Mouse (Mus musculus) stomach, postnatal 0 days (tissue): ENCODE data around the gene Ephb6.
A peak's percentile ranks its signal among the peaks of the same experiment; 100 is the strongest.

ENCODE experiments used
- CTCF ChIP-seq: IDR thresholded peaks from 2 replicates; pipeline ENCODE4 v1.5.1; 2016; ENCODE audit warnings: antibody characterized with exemption, low read depth, mild to moderate bottlenecking, moderate library complexity
- EP300 ChIP-seq: optimal IDR thresholded peaks from 2 replicates; pipeline ENCODE3; 2016; ENCODE audit warnings: antibody characterized with exemption

DNA sequence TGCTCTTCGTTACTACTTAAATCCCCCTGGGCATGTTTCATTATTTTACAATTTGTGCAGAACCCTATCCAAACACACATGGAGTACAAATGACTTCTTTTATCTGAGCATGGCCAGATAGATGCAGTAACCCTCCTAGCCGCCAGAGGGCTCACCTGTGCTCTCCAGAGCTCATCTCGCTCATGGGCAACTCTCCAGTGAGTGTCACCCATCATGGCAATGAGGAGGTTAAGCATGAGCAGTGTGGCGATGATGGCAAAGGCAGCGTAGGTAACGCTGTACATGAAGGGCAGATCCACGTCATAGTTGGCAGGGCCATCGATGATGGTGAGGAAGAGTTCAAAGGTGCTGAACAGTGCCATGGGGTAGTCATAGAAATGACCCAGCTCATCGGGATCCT lies 17.4 kb downstream of the Ephb6 start:
- TF ChIP-seq CTCF (peak; percentile 73), EP300 (no peak)
